Mouse (Mus musculus) midbrain, postnatal 0 days (tissue): ENCODE measurements at regions not wholly inside any gene's neighbourhood (a gene's known extent, or its start where the extent isn't known, plus 50 kb on each side); places are given as distances from the start of the nearest gene placed in this dataset.

Experiments used
- ATAC-seq: fragments of 200-750 bp; cut with Nextera tagmentation; 2 replicates; pipeline ENCODE4 v1.8.0; 2017; ENCODE audit warnings: moderate number of reproducible peaks, mild to moderate bottlenecking, moderate TSS enrichment, moderate library complexity; ENCODE audit not compliant: low FRiP score
- DNase-seq: peaks from one replicate; pipeline ENCODE4 v3.0.0-alpha.2; 2015; ENCODE audit warnings: low spot score
- H3K27ac ChIP-seq: fragments of 300-500 bp; sonication (generic); 2 replicates; pipeline ENCODE4 v1.5.1; 2014; ENCODE audit warnings: low read depth, mild to moderate bottlenecking, low read length, mixed read lengths
- H3K27me3 ChIP-seq: fragments of 300-500 bp; sonication (generic); 2 replicates; pipeline ENCODE4 v1.6.1; 2014; ENCODE audit warnings: low read length, control low read depth, mixed read lengths; ENCODE audit not compliant: insufficient read depth
- H3K36me3 ChIP-seq: fragments of 300-500 bp; sonication (generic); 2 replicates; pipeline ENCODE4 v1.6.1; 2014; ENCODE audit warnings: low read length, control low read depth, mixed read lengths; ENCODE audit not compliant: insufficient read depth
- H3K4me1 ChIP-seq: fragments of 300-500 bp; sonication (generic); 2 replicates; pipeline ENCODE4 v1.6.1; 2014; ENCODE audit warnings: mild to moderate bottlenecking, control low read depth, antibody characterized with exemption, low read length, mixed read lengths; ENCODE audit not compliant: insufficient read depth
- H3K4me2 ChIP-seq: fragments of 300-500 bp; sonication (generic); 2 replicates; pipeline ENCODE4 v1.6.1; 2014; ENCODE audit warnings: low read depth, mild to moderate bottlenecking, low read length, mixed read lengths; ENCODE audit not compliant: poor library complexity, severe bottlenecking
- H3K4me3 ChIP-seq: fragments of 300-500 bp; sonication (generic); 2 replicates; pipeline ENCODE4 v1.5.1; 2014; ENCODE audit warnings: low read depth, mild to moderate bottlenecking, low read length, moderate library complexity
- H3K9ac ChIP-seq: fragments of 300-500 bp; sonication (generic); replicated peaks from 2 replicates; pipeline ENCODE4 v1.6.1; 2014; ENCODE audit warnings: mild to moderate bottlenecking, low read length, moderate library complexity, mixed read lengths; ENCODE audit not compliant: poor library complexity, severe bottlenecking
- H3K9me3 ChIP-seq: fragments of 300-500 bp; sonication (generic); 2 replicates; pipeline ENCODE4 v1.6.1; 2016; ENCODE audit warnings: low read length, control low read depth
- CTCF ChIP-seq: IDR thresholded peaks from 2 replicates; pipeline ENCODE4 v1.5.1; 2016; ENCODE audit warnings: antibody characterized with exemption, mild to moderate bottlenecking
- WGBS: fragments of 180-500 bp; shearing (Covaris S2); extraction: QIAGEN DNeasy Blood & Tissue Kit; methylation state at CpG from one replicate; pipeline ENCODE4 v1.1.7; 2014; 5-methylcytosine and 5-hydroxymethylcytosine counted together

DNA sequence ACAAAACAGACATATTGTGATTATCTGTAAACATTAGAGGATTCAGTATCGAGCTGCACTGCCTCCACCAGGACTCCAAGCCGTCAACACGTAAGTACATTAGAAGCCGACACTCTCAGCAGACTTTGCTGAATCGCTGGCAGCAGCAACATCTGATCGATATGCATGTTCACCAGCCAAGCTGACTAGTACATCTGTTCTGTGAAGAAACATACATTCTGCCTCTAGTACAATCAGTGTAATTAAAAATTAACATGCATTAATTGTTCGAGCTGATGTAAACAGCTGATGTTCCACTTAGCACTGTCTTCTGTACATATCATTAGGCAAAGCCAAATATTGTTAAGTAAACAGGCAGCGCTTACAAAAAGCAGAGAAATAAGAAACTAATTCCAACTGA is 584.0 kb downstream of the Nr4a2 start:
- ATAC-seq, result no peak
- Histone ChIP-seq H3K4me3 (no peak overlapping the region), H3K27ac (no peak overlapping the region), H3K9ac (no peak overlapping the region), H3K4me1 (no peaks in the 10 kb centered on the region), H3K36me3 (no peaks in the 10 kb centered on the region), H3K27me3 (no peaks in the 10 kb centered on the region), H3K4me2 (no peak overlapping the region), H3K9me3 (no peaks in the 10 kb centered on the region)
- TF ChIP-seq CTCF, result no peak
- DNase-seq, result peak; percentile 22
- 70% methylated on average over 8 of the region's 8 CpGs for WGBS

DNA sequence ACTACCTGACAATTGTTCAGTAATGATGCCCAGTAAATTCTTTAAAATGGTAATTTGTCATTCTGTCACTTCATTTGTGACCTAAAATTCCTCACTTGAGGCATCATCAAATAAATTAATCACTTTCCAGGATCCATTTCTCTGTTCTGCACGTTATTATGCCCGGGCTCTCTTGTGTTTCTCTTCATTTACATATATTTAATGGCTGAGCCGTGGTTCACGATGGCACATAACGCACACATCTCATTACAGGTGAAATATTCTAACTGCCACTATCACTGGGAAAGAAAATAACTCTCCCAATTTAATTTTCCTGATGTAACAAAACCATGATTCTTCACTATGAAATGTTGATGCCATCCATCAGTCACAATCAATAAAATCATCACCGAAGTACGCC is 604.4 kb downstream of the Nr4a2 start:
- no peak overlapping the region for H3K4me2 ChIP-seq
- TF ChIP-seq CTCF, result 0 out of 2 replicates have a peak, but pooled peaks have one; percentile 11
- H3K27ac ChIP-seq, result no peak overlapping the region
- H3K36me3 ChIP-seq, result no peaks in the 10 kb centered on the region
- ATAC-seq (no peak), DNase-seq (no peak)
- H3K9me3 ChIP-seq, result no peaks in the 10 kb centered on the region
- H3K27me3 ChIP-seq, result no peaks in the 10 kb centered on the region
- 48% methylated on average over 7 of the region's 7 CpGs for WGBS
- no peaks in the 10 kb centered on the region for H3K4me1 ChIP-seq
- H3K9ac ChIP-seq, result no peak overlapping the region
- H3K4me3 ChIP-seq, result no peak overlapping the region
